Mouse (Mus musculus) lung, postnatal 14 days (tissue): ENCODE data around the gene Acyp1.
"Not testable (repeated sequence)": the region's sequence is repeated elsewhere in the genome, so short reads cannot be mapped to it uniquely, and the experiment has no call there.

ENCODE experiments used
- DNase-seq: peaks from one replicate; pipeline ENCODE4 v3.0.0; 2021

The Acyp1 gene

DNA sequence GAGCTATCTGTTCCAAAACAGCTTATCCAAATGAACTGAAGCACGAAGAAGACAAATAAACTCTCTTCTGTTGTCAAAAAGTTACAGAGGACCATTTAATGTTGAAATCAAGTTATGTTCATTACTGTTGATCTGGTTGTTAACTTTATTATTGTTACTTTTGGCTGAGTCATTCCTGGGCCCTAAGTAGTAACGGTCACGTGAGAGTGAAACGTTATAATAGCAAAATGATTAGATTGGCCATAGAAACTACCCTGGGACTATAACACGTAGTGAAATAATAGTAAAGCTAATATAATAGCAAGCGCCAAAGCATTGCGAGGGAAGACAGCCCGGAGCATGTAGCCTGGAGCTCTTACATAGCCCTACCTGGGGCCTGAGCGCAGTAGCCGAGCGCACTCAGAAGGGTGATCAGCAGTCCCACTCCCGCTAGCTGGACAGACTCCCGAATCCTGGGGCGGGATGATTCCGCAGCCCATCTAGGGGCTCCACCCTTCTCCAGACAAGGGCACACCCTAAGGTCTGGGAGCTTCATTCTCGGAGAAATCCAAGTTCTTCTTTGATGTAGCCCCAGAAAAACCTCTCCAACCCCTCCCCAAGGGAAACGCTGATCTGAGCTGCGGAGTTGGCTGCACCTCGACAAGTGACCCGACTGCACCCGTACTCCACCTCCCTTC is at the start of gene Acyp1:
Gene Acyp1 (minus strand): TSS at position 630 of the 677 bp plus-strand sequence.
- DNase-seq, result peak; percentile 37

DNA sequence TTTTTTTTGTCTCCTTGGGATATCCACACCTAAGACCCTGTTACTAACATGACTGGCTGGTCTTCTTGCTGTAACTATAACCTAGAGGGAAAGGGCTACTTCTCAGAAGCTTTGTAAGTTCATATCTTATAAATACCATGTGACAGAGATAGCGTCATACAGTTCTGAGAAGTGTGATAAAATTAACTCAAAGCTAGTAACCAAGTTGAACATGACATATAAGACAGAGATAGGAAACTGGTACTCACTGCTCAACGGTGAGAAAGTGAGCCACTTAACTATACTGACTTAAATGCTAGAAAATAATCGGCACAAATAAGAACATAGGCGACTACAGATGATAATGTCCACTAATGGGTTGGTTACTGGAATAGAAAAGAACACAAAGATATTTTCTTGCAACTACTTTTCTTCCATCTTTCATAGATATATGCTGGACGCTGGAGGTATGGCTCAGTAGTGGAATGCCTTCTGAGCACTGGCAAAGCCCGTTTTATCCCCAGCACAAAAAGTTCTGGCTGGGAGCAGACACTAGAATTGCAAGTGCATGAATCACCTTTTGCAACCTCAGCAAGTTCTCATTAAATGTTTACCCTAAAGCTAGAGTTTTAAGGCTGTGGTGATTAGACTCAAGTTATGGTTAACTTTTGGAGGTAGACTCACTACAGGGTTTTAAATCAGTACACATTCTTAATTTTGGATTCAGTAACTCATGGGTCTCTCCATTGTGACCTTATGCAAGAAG is 49.5 kb upstream of the Acyp1 start:
- DNase-seq, result no peak

DNA sequence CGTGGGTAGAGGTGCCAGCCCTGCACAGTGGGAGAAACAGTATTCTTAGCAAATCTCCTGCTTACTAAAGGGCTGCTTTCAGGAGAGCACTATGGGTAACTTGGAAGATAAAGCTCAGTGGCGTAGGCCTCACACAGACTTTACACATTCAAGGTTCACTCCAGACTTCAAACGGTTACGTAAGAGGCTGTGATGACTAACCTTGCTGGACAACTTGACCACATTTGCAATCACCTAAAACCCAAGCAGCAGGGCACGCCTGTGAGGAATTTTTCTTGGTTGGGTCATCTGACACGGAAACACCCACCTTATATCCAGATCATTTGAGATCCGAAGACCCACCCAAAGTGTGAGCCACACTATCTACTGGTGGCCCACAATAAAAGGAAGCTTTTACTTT is 41.9 kb upstream of the Acyp1 start:
- DNase-seq, result no peak

DNA sequence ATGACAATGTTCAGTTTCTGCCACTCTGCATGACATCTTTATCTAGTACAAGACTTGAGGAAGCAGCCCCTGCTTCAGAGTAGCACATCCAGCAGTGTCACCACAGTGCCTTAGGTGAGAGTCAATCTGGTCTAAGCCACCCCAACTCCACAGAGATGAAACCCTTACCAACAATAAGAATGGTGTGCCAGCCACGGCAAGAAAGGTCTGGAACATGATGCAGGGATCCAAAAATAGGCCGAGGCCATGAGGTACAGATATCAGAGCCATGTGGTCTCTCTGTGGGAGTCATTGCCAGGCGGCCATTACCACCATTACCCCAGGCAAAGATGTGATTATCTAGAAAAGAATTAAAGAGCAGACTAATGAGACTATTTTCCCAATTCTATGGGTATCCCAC is 20.4 kb upstream of the Acyp1 start:
- no peak for DNase-seq

DNA sequence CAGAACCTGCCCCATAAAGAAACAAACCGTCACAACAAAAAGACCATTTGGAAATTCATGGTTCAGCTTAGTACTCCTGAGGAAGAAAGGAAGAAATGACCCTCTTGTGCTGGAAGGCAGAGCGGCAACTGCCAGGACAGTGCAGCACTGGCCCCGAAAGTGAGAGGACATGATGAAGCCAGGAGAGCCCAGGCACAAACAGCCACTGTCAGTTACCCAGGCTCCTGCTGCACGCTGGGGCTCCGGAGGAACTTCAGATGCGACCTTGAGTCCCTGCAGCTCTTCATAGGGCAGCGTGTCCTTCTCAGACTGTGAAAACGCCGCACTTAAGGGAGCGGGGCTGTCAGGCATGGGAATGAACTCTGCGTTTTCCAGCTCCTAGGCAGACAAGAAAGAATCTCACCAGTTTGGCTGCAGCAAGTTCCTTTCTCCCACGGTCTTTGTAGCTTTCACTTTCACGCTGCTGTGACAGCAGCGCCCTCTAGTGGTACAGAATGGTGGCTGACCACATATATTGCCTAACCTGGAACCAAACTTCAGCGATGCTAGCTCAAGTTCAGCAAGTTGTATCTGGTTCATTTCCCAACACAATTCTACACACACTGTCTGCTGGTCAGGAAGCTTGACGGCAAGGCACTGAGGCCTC is 17.1 kb upstream of the Acyp1 start:
- peak; percentile 91 for DNase-seq

DNA sequence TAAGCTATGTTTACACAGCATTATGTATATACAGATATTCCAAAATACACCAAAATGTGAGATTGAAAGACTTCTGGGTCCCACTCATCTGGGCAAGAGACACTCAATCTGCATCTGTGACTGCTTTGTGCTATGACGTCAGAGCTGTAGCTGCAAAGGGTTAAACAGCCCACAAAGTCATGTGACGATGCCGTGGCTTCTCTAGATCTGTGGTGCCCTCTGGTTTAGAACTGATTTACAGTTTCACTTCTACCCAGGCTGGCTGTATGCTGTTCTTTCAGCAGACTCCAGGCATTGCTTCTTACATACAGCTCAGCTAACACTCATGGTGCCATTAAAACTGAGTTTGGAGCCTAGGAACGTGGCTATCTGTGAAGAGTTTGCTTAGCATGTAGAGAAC is 16.5 kb upstream of the Acyp1 start:
- DNase-seq, result no peak

DNA sequence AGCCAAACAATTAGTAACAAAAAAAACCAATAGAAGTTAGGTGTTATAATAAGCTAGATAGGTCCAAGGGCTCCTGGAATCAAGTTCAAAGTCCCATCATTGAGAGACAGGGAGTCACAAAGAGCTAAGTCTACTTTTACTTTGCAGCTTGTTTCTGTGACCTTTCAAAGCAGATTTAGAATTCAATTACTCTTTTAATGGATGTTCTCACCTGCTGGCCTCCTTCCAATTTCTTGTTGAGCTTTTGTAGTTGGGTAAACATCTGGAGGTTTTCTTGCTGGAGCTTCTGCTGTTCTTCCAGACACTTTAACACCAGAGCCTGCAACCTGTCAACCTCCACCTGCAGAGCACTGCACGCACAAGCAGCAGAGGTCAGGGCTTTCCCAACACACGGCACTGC is 15.0 kb upstream of the Acyp1 start:
- no peak for DNase-seq

DNA sequence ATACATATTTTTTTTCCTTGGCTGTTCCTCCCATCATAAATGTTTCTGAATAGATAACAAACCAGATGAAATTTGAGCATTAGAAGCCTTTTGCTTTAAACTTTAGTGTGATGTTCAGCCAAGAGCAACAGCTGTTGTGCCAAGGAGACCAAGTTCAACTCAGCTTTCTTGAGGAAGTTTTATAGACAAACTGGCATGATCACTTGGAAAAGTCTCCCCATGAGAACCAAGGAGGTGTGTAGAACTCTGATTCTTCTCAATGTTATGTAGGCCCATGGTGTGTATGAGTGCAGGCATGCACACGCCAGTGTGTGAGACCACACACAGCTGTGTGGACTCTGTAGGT is 10.6 kb upstream of the Acyp1 start:
- no peak for DNase-seq

DNA sequence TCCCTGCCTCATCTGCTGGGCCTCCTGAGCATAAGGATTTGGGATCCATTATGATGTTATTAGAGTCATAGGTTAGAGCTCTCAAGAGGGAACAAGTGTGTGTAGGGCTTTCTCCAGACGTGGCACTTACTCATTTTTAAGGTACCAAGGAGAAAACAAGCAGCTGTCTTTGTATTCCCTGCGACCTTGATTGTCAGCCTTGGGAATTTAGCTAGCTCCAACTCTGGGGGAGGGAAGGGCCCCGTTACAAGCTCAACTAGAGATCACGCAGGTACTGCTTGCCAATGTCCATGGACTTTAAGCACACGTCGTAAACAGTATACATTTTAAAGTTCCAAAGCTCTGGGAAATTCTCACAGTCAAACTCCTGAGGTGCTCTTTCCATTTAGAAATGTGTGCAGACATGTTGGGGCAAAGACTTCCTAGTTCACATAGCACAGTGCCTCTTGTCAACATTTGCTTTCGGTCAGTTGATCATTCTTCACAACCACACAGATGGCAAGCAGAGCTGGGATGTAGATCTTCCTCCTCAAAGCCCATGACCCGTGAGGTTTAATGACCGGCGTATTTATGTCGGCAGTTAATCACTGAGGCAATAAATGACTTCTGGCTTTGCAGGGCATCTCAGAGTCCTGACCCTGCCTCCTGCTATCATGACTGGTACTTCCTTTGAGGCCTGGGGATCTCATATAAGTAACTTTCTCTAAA is 10.0 kb upstream of the Acyp1 start:
- DNase-seq, result no peak

DNA sequence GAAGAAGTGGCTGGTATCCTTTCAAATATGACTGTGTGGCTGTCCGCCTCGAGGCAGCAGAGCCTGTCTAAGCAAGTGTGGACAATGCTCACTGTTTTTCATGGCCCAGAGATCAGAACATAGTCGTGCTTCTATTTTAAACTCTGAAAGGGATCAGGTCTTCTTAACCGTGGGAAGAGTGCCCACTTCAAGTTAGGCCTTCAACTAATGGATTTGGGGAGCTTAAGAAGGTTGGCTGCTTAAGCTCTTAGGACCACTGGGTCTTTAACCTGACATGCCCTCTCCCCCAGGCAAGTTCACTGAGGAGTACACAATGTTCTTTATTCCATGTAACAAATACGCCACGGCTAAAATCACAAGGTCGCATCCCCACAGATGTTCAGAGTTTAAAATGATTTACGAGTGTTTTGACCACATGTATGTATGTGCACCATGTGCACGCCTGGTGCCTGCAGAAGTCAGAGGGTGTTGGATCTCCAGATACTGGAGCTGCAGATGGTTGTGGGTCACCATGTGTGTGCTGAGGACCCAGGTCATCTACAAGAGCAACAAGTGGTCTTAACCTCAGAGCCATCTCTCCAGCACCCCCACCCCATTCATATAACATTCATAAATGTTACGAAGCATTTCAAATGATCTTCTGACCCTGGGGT is 9.2 kb upstream of the Acyp1 start:
- no peak for DNase-seq

DNA sequence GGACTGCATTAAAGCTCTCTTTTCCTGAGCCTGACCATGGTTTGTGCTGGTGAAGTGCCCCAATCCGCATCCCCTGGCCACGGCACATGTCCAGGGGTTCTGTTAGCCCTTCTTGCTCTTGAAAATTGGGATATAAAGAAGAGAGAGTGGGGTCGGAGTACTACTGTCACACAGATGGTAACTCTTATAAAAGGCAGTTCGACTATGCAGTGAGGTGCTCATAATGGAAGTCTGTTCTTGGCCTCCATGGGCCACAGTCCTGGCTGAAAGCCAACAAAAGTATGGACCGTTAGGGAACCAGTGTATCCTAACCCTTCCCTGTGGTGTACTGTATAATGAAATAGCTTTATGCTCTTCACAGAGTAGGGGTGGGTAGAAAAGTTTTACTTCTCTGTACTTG is 8.7 kb upstream of the Acyp1 start:
- no peak for DNase-seq

DNA sequence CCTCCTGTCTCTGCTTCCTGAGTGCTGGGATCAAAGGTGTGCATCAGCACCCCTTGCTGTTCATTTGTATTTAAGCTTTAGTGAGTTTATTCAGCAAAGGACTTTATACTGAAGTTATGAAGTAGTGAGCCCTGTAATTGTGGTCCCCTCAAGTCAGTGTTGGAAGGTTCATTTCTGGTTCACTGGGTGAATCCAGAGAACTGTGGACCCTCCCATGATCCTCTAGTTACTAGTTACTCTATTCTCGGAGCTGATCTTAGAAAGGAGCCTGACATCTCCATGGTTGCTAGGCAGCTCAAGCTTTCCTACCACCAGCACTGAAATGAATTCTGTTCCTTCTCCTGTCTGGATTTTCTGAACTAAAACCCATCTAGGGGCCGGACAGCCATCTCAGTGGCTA is 7.3 kb upstream of the Acyp1 start:
- no peak for DNase-seq

DNA sequence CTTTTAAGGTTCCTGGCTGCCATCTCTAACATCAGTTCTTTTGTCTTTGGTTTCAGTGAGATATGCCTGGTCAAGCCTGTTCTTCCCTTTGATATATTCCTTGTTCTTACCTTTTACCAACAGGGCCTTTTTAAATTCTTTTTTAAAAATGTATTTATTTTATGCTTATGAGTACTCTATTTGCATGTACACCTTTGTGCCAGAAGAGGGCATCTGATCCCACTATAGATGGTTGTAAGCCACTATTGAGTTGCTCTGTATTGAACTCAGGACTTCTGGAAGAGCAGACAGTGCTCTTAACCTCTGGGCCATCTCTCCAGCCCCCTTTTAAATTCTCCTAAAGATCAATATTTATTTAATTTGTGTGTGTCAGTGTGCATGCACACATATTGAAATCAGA is 4.7 kb upstream of the Acyp1 start:
- DNase-seq, result no peak

DNA sequence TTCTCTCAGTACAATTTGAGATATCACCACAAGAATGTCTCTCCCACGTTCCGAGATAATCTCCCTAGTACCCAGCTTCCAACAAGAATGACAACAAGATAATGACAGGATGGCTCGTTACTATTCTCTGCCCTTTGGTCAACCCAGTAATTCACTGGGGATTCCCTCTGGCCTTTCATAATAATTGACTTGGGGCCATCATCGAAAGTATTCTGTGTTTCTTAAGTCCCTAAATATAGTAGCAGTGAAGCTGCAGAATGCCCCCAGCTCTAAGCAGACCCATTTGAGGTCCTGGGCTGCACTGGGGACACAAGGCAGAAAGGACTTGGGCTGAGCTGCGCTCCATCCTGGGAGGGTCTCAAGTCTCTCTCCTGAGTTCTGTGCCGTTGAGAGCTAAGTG is 4.0 kb upstream of the Acyp1 start:
- no peak for DNase-seq

DNA sequence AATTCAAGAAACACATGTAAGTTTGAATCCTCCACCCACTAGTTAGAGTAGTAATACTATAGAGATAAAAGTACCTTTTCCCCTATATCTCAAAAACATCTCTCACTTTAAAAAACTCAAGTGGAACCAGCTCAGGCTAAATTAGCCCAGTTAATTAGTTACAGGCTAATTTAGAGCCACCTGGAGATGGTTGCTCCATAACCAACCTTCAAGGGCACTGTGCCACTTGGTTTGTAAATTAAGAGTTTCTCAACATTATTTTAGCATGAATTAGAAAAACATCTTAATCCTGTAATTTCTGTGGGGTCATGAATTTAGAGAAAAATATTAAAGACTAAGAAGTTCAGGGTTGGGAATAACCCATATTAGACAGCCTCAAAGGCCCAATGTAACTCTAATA is 3.3 kb upstream of the Acyp1 start:
- no peak for DNase-seq

DNA sequence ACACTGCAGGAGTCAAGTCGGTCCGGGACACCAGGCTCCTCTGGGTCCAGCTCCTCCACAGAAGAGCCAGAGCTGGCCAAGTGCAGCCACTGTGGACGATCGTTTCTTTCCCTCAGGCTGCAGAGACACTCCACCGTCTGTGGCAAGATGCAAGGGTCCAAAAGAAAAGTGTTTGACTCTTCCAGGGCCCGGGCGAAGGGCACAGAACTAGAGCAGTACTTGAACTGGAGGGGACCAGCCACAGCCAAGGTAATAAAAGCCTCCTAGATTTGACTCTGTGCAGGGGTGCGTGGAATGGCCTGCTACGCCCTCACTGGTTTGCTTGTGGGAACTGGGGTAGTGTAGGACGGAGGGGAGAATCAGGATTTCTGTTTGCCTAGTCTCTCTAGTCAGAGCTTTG is 2.4 kb upstream of the Acyp1 start:
- DNase-seq, result no peak

DNA sequence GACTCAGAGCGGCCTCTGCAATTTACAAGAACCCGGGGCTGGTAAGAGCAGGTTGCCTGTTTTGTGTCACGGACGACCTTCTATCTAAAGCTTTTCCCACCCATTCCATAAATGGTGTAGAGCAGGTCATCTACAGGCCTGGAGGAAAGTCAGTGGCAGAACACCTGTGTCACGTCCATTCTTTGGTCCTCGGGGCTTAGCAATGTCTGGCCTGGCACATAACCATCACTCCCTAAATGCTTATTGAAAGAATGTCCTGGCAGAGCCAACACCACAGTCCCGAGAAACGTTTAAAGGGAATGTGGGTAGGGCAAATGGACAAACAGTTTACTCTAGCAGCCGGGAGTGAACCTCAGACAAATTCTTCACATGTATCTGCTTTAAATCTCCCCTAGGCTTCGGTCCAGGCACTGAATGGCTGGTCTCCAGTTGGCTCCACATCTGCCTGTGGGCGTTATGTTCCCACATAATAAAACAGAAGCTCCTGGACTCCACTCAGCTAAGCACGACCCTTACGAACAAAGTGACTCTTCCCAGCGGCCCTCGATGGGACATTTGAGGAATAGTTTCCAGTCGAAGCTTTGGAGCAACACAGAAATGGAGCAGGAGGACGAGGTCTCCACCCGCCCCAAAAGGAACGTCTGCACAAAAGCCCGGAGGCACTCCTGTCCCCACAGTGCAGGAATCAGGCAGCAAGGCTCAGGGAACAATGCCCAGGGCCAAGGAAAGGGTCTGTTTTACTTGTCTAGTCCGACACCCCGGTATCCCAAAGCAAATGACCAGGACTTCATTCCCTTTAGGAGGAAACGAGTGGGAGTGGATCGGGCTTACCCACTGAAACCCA is 1.1 kb upstream of the Acyp1 start:
- DNase-seq, result peak; percentile 45

DNA sequence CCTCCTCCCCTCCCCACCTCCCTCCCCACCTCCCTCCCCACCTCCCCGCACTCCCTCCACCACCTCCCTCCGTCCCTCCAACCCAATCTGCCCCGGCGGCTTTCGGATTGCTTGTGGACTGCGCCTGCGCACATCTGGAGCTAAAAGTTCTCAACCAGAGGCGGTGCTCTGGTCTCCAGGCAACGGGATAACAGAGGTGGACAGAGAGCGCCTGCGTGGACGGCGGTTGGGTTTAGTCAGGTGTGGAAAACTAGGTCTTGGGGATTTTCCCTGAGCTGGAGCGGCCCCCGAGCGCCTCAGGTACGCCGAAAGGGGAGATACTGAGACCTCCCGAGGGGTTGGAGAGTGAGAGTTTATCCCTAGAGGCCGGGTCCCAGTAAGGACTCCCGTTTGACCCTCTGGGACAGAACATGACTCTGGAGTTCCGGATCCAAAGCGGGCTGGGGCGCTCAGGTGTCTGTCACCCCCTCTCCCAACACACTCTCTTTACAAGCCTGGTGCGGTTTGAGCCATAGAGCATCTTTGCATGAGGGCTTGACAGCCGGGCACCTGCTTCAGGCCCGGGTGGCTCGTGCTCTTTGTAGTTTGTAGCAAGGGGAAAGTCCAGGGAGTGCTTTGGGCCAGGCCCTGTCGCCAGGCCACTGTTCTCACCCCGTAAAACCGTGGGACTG is 383 bp upstream of the Acyp1 start, which contains the start of gene Zc2hc1c:
Gene Zc2hc1c (plus strand): TSS at position 106 of the 671 bp plus-strand sequence.
- DNase-seq, result peak; percentile 91

DNA sequence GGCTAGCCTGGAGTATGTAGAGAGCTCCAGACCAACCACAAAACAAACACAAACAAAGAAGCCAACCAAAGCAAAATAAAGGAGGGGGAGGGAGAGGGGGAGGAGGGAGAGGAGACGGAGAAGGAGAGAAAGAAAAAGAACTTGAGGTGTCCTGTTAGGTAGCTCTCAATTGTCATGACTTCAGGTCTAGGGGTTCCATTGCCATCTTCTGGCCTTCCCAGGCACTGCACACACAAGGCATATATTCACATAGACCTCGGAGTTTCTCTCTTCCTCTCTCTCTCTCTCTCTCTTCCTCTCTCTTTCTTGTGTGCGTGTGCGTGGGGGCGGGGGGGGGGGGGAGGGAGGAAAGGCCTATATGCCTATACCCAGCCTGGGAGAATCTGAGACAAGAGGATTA is 1.3 kb downstream of the Acyp1 start:
- DNase-seq, result no peak

DNA sequence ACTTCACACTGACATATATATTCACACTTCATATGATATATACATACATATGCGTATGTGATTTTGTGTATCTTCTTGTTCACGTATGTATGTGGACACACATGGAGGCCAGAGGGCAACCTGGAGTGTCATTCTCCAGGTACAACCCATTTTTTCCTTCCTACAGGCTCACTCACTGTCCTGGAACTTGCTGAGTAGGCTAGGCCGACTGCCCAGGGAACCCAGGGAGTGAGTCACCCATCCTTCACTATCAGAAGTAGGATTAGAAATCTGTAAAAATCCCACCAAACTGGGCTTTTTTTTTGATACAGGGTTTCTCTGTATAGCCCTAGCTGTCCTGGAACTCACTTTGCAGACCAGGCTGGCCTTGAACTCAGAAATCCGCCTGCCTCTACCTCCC is 3.2 kb downstream of the Acyp1 start:
- no peak for DNase-seq

DNA sequence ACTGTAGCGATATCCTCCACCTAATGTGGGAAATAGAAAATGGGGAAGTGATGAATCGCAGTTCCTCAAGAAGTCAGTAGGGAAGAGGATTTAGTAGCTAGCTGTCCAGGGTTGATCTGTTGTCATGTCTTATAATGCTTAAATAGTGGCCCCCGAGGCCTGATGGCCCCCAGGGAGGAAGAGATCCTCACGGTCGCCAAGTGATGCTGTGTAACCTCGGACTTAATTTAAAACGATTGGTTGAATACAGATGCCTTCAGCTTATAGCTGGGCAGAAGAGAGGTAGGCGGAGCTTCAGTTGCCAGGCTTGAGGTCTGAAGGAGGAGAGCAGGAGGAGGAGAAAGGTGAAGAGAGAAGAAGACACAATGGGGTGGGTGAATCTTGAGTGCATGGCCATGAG is 3.9 kb downstream of the Acyp1 start:
- no peak for DNase-seq

DNA sequence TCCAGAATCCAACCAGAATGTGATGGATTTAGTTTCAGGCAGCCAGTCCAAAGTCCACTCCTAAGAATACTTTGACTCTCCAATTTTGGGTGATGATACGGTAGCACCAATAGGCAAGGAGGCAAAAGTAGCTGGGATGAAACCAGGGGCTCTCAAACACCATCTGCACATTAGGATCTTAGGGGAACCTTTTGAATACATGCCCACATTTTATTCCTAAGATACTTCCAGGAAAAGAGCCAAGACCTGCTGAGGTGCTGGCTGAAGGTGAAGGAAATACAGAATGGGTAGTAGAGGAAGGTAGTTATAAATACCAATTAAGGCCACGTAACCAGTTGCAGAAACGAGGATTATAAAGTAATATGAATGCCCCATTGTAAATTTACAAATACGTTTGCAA is 6.5 kb downstream of the Acyp1 start:
- not testable (repeated sequence) for DNase-seq
